Mouse (Mus musculus) cerebellum, adult 11 months (tissue): ENCODE data around the gene Gdpd5.
A peak's percentile ranks its signal among the peaks of the same experiment; 100 is the strongest.
"Not testable (repeated sequence)": the region's sequence is repeated elsewhere in the genome, so short reads cannot be mapped to it uniquely, and the experiment has no call there.

Source experiments
- DNase-seq: peaks from one replicate; pipeline ENCODE4 v3.0.0; 2022

The Gdpd5 gene

GRCm38 (mm10) chr7:99374325-99374724 is 6.9 kb upstream of the Gdpd5 start:
- DNase-seq, result not testable (repeated sequence)

GRCm38 (mm10) chr7:99375455-99375854 is 5.8 kb upstream of the Gdpd5 start:
- DNase-seq, result peak; percentile 76

DNA sequence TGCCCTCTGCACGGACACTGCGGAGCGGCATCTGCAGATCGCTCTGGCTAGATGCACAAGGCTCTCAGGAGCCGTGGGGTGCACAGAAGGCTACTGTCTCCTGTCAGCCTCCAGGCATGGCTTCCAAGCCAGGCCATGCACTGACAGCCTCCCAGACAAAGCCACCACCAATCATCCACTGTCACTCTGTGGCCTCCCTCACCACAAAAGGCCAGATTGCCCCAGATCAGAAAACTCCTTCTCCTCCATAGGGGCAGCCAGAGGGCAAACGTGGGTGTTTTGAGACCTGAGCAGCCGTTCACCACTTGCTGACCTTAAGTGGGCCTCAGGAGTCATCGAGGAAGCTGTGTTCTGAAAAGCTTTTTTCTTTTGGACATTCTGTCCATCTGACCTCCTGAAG is 2.3 kb upstream of the Gdpd5 start:
- DNase-seq, result no peak

DNA sequence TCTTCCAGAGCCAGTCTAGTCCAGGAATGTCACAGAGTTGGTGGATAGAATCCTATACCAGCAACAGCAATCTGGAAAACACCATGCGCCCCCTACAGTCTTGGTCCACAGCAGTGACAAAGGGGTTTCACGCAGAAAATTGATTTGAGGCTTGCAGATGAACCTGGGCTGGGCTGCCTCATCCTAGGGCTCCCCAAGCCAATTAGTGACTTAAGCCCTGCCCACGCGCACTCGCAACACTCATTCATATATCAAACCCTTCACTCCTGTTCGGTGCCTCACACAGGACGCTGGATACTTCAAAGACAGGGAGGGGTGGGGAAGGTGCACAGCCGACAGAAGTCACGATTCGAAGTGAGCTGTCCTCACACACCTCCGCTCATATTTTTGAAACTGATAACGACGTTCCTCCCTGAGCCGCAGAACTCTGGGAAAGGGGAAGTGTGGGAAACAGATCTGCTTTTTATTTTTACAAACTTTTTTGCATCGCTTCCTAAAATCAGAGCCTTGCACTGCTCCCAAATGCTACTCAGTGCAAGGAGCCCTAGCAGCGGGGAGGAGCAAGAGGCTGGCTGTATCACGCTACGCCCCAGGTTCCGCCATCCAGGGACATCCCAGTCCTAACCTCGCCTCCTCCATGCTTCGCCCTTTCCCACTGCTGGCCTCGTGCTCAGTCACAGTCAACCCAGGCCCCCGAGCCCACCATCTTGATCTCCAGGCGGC is 562 bp upstream of the Gdpd5 start:
- peak; percentile 40 for DNase-seq

- no peak for DNase-seq
Measured at GRCm38 (mm10) chr7:99382088-99383000, 1.1 kb downstream of the Gdpd5 start.

DNA sequence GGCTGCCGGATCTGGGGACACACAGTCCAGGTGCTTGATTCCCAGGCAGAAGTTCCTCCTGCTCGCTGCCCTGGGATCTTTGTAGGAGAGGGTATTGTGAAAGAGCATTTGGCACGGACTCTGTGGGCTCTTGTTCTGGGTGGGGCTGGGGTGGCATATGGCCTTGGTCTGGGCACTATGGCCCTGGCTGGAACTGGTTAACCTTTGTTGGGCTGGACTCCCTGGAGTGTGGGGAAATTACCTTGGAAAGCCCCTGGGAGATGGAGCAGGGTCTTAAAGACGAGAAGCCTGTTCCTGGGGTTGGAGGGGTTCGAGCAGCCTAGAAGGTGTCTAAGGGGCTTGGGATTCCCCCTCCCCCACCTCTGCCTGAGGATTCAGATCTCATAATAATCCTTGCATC is 2.0 kb downstream of the Gdpd5 start:
- peak; percentile 42 for DNase-seq

DNA sequence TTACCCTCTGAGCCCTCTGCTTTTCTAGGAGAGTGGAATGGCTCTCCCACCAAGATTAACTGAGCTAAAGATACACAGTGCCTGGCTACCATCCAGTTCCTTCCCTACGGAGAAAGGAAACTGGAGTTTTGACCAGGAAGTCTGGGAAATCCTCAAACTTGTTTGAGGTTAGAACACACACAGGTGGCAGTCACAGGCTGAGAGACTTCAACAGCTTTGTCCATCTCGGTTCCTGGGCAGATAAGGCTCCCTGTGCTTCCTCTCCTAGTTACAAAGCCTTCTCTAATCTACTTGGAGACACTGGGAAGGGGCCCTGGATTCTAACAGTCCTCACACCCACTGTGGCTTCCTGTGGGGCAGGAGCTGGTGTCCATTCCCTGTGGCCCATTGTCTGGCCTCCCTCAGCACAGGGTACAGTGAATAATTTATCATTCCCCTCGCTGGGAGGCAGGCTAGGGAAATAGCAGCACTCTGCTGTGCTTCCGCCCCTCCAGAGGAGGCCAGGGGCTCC is 2.9 kb downstream of the Gdpd5 start:
- no peak for DNase-seq

DNA sequence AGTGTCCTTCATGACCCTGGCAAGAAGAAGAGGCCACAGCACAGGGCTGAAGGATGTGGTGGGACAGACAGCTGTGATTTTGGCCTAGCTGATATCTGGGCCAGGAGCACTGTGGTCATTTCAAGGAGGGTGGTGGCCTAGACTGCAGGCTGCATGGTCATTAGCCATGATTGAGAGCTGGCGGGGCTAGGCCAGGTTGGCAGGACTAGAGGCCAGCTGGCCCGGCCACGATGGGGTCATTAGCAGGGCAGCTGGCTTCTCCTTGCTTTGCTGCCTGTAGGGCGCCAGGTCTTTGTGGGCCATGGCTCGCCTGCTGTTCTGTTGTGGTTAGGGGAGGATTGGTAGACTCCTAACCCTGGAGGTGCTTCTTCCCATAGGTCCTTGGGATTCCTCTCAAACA is 4.8 kb downstream of the Gdpd5 start:
- peak; percentile 75 for DNase-seq

DNA sequence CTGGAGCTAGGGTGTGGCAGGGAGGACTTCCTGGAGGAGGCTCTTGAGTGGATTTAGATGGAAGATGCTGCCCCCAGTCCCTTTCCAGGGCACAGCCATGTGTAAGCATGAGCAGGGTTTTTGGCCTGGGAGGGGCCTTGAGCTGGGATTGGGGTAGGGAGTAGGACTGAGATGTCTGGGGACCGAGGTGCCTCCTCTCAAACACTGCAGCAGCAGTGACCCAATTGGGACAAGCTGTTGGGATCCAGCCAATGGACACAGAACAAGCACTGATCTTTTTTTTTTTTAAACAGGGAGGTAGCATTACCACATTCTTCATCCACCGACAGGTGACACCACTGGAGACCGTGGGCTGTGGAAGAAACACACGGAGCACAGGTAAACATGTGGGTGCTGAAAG is 5.6 kb downstream of the Gdpd5 start:
- no peak for DNase-seq

DNA sequence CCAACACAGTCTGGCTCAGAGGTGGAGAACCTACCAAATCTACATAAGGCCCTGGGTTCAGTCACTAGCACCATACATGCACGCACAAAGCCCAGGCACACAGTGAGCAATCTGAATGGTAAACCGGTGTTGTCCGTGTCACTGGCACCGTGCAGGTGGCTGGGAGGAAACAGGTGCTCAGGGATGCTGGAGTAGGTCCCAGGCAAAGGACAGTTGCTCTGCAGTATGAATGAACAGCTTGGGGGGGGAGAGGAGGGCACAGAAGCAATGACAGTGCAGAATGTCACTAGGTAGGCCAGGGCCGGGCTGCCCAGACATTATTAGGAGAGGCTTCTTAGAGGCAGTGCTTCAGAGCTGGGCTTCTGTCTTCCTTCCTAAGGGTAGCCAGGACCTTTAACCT is 6.1 kb downstream of the Gdpd5 start:
- DNase-seq, result peak; percentile 67

- DNase-seq, result no peak
Measured at GRCm38 (mm10) chr7:99390559-99390958, 9.3 kb downstream of the Gdpd5 start.

DNA sequence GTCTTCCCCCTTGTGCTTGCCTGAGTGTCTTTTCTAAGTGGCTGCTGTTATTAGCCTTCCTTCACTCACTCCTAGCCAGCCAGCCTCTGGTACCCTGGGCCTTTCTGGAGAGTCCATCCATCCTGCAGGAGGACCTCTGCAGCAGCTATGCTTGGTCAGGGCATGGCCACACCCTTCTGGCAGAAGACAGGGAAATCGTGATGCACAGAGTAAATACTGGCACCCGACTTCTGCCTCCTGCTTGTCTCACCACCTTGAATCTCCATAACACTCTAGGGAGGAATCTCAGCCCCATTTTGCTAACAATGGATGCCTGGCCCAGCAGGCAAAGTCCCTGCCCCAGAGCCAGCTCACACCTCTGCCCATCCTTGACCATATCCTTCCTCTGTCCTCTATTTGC is 11.5 kb downstream of the Gdpd5 start:
- no peak for DNase-seq

DNA sequence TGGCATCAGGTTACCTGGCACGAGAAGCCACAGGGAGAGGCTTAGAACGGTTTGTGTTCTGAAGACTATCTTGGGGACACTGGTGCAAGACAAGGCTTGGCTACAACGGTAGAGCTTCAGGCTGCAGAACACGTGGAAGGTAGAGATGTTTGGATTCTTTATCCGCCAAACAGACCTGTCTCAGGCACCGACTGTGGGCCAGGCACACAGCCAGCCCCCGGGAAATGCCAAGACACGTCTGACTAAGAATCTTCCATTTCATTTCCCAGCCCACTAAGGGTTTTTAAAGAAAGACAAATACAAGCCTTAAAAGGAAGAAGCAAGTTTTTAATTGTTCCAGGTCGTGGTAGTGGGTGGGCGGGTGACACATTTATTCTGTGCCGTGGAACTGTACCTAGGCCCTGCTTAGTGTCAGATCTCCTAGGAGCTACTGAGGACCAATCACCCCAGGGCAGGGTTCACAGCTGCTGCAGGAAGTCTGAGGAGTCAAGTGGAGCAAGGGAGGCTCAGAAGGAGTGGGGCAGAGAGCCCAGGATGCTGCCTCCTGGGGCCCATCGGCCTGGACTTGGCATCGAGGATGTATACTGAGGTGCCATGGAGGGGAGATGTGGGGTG is 12.6 kb downstream of the Gdpd5 start:
- peak; percentile 44 for DNase-seq

DNA sequence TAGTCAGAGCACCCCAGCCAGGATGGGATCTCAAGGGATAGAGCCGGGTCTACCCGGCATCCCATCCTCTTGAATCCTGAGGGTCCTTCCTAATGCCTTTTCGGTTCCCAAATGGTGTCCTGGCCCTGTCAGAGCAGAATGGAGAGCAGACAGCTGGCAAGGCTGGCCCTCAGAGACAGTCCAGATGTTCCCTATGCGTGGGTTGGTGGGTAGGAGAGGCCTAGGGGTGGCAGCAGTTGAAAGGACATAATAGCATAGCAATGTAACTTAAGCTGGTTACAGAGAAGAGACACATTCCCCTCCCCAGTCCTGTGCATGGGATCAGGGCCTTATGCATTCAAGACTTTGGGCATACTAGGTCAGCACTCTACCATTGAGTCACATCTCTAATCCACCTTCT is 14.2 kb downstream of the Gdpd5 start:
- no peak for DNase-seq

- DNase-seq, result no peak
Measured at GRCm38 (mm10) chr7:99395908-99396616, 14.8 kb downstream of the Gdpd5 start.

- peak; percentile 67 for DNase-seq
Measured at GRCm38 (mm10) chr7:99396994-99397659, 15.9 kb downstream of the Gdpd5 start.

- DNase-seq, result no peak
Measured at GRCm38 (mm10) chr7:99401373-99401772, 20.2 kb downstream of the Gdpd5 start.

GRCm38 (mm10) chr7:99402477-99402876 is 21.3 kb downstream of the Gdpd5 start:
- no peak for DNase-seq

- DNase-seq, result no peak
Measured at GRCm38 (mm10) chr7:99403254-99403653, 22.0 kb downstream of the Gdpd5 start.

DNA sequence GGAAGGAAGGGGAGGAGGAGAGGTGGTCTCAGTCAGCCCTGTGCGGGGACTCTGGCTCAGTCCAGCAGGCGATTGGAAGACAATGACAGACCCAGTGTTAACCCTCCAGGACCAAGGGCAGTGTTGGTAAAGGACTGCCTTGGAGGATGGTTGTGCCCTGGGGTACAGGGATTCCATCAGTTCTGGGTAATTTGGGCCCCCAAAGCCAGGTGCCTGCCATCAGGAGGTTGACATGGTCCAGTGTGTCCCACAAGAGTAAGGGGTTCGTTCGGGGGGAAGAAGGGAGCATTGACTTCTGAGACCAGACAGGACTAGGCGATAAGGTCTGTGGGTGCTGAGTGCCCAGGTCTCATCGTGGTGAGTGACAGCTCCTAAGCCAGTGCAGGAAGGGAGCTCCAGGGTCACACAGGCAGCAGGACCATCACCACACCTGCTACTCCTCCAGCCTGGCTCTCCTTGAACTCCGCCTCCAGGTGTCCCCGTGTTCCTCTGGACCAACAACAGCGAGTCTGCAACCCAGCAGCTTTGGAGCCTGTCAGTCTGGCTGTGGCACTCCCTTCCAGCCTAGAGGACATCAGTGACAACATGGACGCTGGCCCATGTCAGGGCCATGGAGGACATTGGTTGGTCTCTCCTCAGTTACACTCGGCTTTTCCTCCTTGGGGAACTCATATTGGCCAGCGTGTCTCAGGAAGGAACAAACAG is 23.0 kb downstream of the Gdpd5 start:
- no peak for DNase-seq

DNA sequence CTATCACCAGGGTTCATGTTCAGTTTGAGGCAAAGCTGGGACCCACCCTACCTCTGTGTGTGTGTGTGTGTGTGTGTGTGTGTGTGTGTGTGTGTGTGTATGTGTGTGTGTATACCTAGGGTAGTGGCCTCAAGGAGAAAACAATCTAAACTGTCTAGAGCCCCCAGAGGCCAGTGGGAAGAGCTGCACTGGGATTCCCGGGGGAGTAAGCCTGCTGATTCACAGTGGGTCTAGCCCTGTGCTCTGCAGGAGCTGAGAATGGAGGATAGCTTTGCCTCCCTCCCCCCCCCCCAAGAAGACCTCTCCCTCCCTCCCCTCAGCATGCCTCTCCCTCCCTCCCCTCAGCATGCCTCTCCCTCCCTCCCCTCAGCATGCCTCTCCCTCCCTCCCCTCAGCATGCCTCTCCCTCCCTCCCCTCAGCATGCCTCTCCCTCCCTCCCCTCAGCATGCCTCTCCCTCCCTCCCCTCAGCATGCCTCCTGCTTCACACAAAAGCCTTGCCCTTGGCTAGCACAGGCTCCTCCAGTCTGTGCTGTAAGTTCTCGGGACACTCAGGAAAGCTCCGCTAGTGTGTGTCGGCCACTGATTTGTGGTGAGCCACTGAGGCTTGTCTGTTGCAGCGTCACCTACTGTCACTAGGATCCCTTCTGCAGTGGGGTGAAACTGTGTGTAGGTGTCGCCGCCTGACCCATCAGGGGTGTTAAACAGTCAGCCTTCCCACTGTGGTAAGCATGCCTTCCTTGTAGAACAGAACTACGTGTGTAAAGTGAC is 24.4 kb downstream of the Gdpd5 start:
- no peak for DNase-seq
